Mouse (Mus musculus) left cerebral cortex, postnatal 14 days (tissue): Measurements from ENCODE around the gene Gm21773. TPM values are rescaled to one million over a fixed set of nuclear protein-coding genes. Genes with fewer than 3 reads are reported as not detected.
"Not testable (repeated sequence)": the region's sequence is repeated elsewhere in the genome, so short reads cannot be mapped to it uniquely, and the experiment has no call there.

Experiments used
- DNase-seq, 2 experiments: peaks; one replicate each; pipeline ENCODE4 v3.0.0; 2021 to 2022; ENCODE audit warnings: low spot score in 2 of 2, mixed read lengths in 1 of 2
- intact Hi-C: fragments of 180-260 bp; cut with DNase I; formaldehyde crosslinking; loops from one replicate; pipeline ENCODE4 v1.15.1; 2025
- long read RNA-seq, 2 experiments: library from polyadenylated mRNA; stranded (forward); transcript quantifications; one replicate each; pipeline ENCODE4 v2.0.0; 2021
- total RNA-seq, 2 experiments: library from RNA; stranded (reverse); gene quantifications; 2 replicates each; pipeline ENCODE4 v1.2.3; 2021

The Gm21773 gene
- total RNA-seq: not detected
- long read RNA-seq, experiment 1: 0 reads
- long read RNA-seq, experiment 2: 0 reads

- DNase-seq, intact Hi-C loops: not testable (repeated sequence)
These were observed at the start of gene Gm21773 for GRCm38 (mm10) chrY:25309260-25309659. TSS of gene Gm21773 (minus strand) at chrY:25309360.
